Mouse (Mus musculus) testis, adult 2 months (tissue): ENCODE measurements around the gene Mdga1.
"Not testable (repeated sequence)": the region's sequence is repeated elsewhere in the genome, so short reads cannot be mapped to it uniquely, and the experiment has no call there.

ENCODE experiments used
- CTCF ChIP-seq: fragments of 200-500 bp; IDR thresholded peaks from 2 replicates; pipeline ENCODE4 v1.5.1; 2012; ENCODE audit warnings: low read depth, mild to moderate bottlenecking, inconsistent platforms, low read length, moderate library complexity; ENCODE audit not compliant: control insufficient read depth, insufficient read depth, insufficient replicate concordance
- POLR2A ChIP-seq: fragments of 200-500 bp; IDR thresholded peaks from 2 replicates; pipeline ENCODE4 v1.6.1; 2012; ENCODE audit warnings: low read depth, mild to moderate bottlenecking, inconsistent platforms, low read length, moderate library complexity; ENCODE audit not compliant: control insufficient read depth

DNA sequence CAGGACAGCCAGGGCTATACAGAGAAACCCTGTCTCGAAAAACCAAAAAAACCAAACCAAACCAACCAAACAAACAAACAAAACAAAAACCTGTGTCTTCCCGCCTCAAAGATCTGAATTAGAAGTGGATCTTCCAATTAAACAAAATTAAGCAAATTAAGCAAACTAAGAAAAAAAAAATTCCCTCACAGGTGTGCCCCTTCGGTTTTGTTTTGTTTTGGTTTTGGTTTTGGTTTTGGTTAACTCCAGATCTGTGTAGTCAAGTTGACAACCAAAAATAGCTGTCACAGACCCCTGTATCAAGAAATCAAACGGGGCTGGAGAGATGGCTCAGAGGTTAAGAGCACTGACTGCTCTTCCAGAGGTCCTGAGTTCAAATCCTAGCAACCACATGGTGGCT, 188.4 kb downstream of the Mdga1 start:
- not testable (repeated sequence) for TF ChIP-seq CTCF, POLR2A
